Mouse (Mus musculus) megakaryocyte, embryonic 14.5 days (primary cell): Measurements from ENCODE around the gene Ap5m1.

Experiments used
- FLI1 ChIP-seq: IDR thresholded peaks from 2 replicates; pipeline ENCODE4 v1.6.1; 2012; ENCODE audit warnings: low read length, inconsistent platforms, mixed read lengths
- GATA1 ChIP-seq: IDR thresholded peaks from 3 replicates; pipeline ENCODE4 v1.6.1; 2012; ENCODE audit warnings: mixed read lengths, low read length, inconsistent platforms, borderline replicate concordance

- TF ChIP-seq GATA1 (no peak), FLI1 (no peak)
Observed at GRCm38 (mm10) chr14:49127162-49127779, 61.4 kb downstream of the Ap5m1 start.
